Mouse (Mus musculus) thymus, postnatal 0 days (tissue): ENCODE data around the gene Rbm12. TPM values are rescaled to one million over a fixed set of nuclear protein-coding genes. Genes with fewer than 3 reads are reported as not detected.
A peak's percentile ranks its signal among the peaks of the same experiment; 100 is the strongest.

Experiments
- DNase-seq: peaks from one replicate; pipeline ENCODE4 v3.0.0-alpha.2; 2015; ENCODE audit warnings: low spot score
- polyA plus RNA-seq: library from polyadenylated mRNA; unstranded; fragments of >200 nt; fragmentation: Nextera tagmentation; extraction: Ambion mirVana; gene quantifications from 2 replicates; pipeline ENCODE4 v1.2.1, GENCODE M21; 2015

Gene Rbm12
- polyA plus RNA-seq, 1 experiment from 2014 or later: 22.0 TPM

DNA sequence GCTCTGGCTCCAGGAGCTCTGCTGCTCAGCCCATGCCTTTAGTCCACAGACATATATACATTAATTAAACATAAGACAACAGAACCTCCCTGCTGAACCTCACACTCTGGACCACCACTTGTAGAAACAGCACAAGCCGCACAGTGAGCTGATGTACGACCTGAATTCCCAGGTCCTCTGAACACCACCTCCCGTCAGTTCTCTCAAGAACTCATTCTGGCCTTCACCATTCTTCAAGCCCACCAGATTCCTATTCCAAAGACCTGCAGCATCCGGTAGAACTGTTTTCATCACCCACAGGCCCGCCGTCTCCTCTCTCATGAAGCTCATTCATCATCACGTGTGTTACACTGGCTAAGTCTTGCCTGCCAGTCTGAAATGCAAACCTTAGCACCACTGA, 31.4 kb downstream of the Rbm12 start:
- DNase-seq: no peak

- no peak for DNase-seq
Observed at GRCm38 (mm10) chr2:156079674-156080073, 32.1 kb downstream of the Rbm12 start.

GRCm38 (mm10) chr2:156079183-156079560, 32.6 kb downstream of the Rbm12 start:
- DNase-seq: no peak

GRCm38 (mm10) chr2:156078421-156079182, 33.2 kb downstream of the Rbm12 start:
- no peak for DNase-seq

GRCm38 (mm10) chr2:156077461-156077860, 34.3 kb downstream of the Rbm12 start:
- no peak for DNase-seq

DNA sequence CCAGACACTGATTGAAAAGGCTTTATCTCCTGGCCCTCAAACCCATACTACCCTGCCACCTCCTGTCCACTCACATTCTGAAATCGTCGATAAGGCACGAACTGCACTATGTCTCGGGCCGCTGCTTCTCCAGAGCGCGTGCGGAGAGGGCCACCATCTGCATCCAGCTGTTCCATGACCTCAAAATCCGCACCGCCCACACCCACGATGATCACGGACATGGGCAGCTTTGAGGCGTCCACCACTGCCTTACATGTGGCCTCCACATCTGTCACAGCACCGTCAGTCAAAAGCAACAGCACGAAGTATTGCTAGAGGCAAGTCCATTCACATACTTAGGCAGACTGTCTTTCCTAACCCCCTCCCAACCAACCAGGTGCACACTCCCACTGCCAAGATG, 38.1 kb downstream of the Rbm12 start:
- no peak for DNase-seq

- no peak for DNase-seq
Observed at GRCm38 (mm10) chr2:156071236-156071635, 40.5 kb downstream of the Rbm12 start.

- DNase-seq: no peak
Observed at GRCm38 (mm10) chr2:156067916-156068315, 43.9 kb downstream of the Rbm12 start.

- no peak for DNase-seq
Observed at GRCm38 (mm10) chr2:156066126-156066525, 45.7 kb downstream of the Rbm12 start.

GRCm38 (mm10) chr2:156065099-156066041, 46.4 kb downstream of the Rbm12 start, which contains the start of gene Spag4:
Gene Spag4, plus strand, starts transcription at chr2:156065175.
- peak; percentile 75 for DNase-seq

DNA sequence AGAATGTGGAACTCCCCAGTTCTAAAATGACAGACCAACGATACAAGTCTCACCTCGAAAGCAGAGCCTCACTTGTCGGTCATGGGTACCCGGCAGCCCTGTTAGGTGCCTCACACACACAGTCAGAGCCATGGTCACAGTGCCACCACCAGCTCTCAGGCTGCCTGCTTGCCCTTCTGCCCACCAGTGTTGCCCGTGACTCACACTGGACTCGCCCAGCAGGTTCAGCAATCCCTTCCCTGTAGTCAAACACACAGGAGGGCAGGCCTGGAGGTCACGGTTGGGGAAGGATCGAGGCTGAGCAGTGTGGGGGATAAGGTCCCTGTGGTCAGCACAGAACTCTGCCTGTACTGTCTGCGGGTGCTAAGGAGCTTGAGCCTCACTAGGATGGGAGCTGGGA, 59.0 kb downstream of the Rbm12 start, which contains the start of gene Fer1l4:
Gene Fer1l4, minus strand, starts transcription at position 132 of the 400 bp plus-strand sequence.
- DNase-seq: no peak

- peak; percentile 58 for DNase-seq
Observed at GRCm38 (mm10) chr2:156047929-156048328, 63.8 kb downstream of the Rbm12 start.

GRCm38 (mm10) chr2:156042903-156043302, 68.9 kb downstream of the Rbm12 start:
- DNase-seq: no peak

Other genes with a start within 250 kb of the Rbm12 start
- 56.9 and 58.2 TPM in 2 replicates for gene Uqcc1, start 181.7 kb downstream of the Rbm12 start, polyA plus RNA-seq
- gene Gm15557, start 171.2 kb downstream of the Rbm12 start, polyA plus RNA-seq: not detected in 2 replicates
- gene Gdf5, start 166.6 kb downstream of the Rbm12 start, polyA plus RNA-seq: 0.22 and 0.25 TPM in 2 replicates
- 16.6 and 23.4 TPM in 2 replicates for gene Cep250, start 155.5 kb downstream of the Rbm12 start, polyA plus RNA-seq
- gene 6430550D23Rik, start 104.0 kb downstream of the Rbm12 start, polyA plus RNA-seq: 2.1 TPM in 2 replicates
- gene Ergic3, start 103.9 kb downstream of the Rbm12 start, polyA plus RNA-seq: 175 and 186 TPM in 2 replicates
- gene Fer1l4, start 59.0 kb downstream of the Rbm12 start, polyA plus RNA-seq: 0.04 and 0.07 TPM in 2 replicates
- gene Spag4, start 46.8 kb downstream of the Rbm12 start, polyA plus RNA-seq: 0.90 and 0.98 TPM in 2 replicates
- 65.0 and 76.9 TPM in 2 replicates for gene Cpne1, start within 50 bp of the Rbm12 start, polyA plus RNA-seq
- gene Gm28036, start 15.1 kb upstream of the Rbm12 start, polyA plus RNA-seq: 13.8 and 14.9 TPM in 2 replicates
- gene Romo1, start 32.1 kb upstream of the Rbm12 start, polyA plus RNA-seq: 490 and 536 TPM in 2 replicates
- 51.4 and 51.5 TPM in 2 replicates for gene Nfs1, start 32.2 kb upstream of the Rbm12 start, polyA plus RNA-seq
- 783 and 898 TPM in 2 replicates for gene Rbm39, start 68.3 kb upstream of the Rbm12 start, polyA plus RNA-seq
- gene Phf20, start 84.5 kb upstream of the Rbm12 start, polyA plus RNA-seq: 56.7 and 62.7 TPM in 2 replicates
- 10.3 and 12.2 TPM in 2 replicates for gene Cnbd2, start 200.3 kb upstream of the Rbm12 start, polyA plus RNA-seq
- gene Scand1, start 200.7 kb upstream of the Rbm12 start, polyA plus RNA-seq: 176 and 184 TPM in 2 replicates